Mouse (Mus musculus) central nervous system, embryonic 14 days (tissue): Measurements from ENCODE around the gene Uvrag. TPM values are rescaled to one million over a fixed set of nuclear protein-coding genes. Genes with fewer than 3 reads are reported as not detected.

Experiments used
- polyA plus RNA-seq: library from polyadenylated mRNA; depleted of rRNA; stranded (reverse); fragments of >200 nt; gene quantifications from 2 replicates; pipeline ENCODE4 v1.2.3, GENCODE M21; 2012; rRNA removed

Uvrag gene
- polyA plus RNA-seq = 10.5 and 11.4 TPM in 2 replicates

GRCm38 (mm10) chr7:99140984-99141918, at the start of gene Uvrag:
TSS of gene Uvrag (minus strand) at chr7:99141141.

GRCm38 (mm10) chr7:99182432-99183172, 41.7 kb upstream of the Uvrag start, which contains the start of gene Dgat2:
TSS of gene Dgat2 (minus strand) at chr7:99182719.

Other genes starting within 250 kb of the Uvrag start
- gene Dgat2, start 41.6 kb upstream of the Uvrag start, polyA plus RNA-seq = 9.2 and 11.1 TPM in 2 replicates
- gene Mogat2, start 97.5 kb upstream of the Uvrag start, polyA plus RNA-seq = 1.4 and 1.8 TPM in 2 replicates
- gene Map6, start 126.3 kb upstream of the Uvrag start, polyA plus RNA-seq = 104 and 112 TPM in 2 replicates
- 272 and 525 TPM in 2 replicates for gene Serpinh1, start 212.1 kb upstream of the Uvrag start, polyA plus RNA-seq
- gene Gdpd5, start 240.3 kb upstream of the Uvrag start, polyA plus RNA-seq = 39.6 and 46.2 TPM in 2 replicates